Mouse (Mus musculus) left cerebral cortex, adult 2 months (tissue): ENCODE data around the gene Vmn1r90. TPM values are rescaled to one million over a fixed set of nuclear protein-coding genes. Genes with fewer than 3 reads are reported as not detected.
"Not testable (repeated sequence)": the region's sequence is repeated elsewhere in the genome, so short reads cannot be mapped to it uniquely, and the experiment has no call there.

Experiments used
- DNase-seq, 2 experiments: peaks; one replicate each; pipeline ENCODE4 v3.0.0; 2021 to 2022; ENCODE audit warnings: low spot score in 2 of 2, mixed read lengths in 1 of 2; ENCODE audit errors: extremely low spot score in 1 of 2
- H3K27ac ChIP-seq: fragments of 200-600 bp; 2 replicates; pipeline ENCODE4 v1.8.1; 2022
- H3K4me3 ChIP-seq: fragments of 200-600 bp; 2 replicates; pipeline ENCODE4 v1.8.1; 2022
- CTCF ChIP-seq: fragments of 200-600 bp; IDR thresholded peaks from 2 replicates; pipeline ENCODE4 v1.8.1; 2022; ENCODE audit warnings: antibody characterized with exemption, mild to moderate bottlenecking, moderate library complexity
- intact Hi-C: fragments of 180-260 bp; cut with DNase I; formaldehyde crosslinking; loops from one replicate; pipeline ENCODE4 v1.15.1; 2025
- long read RNA-seq, 2 experiments: library from polyadenylated mRNA; stranded (forward); transcript quantifications; one replicate each; pipeline ENCODE4 v2.0.0; 2021; ENCODE audit warnings: borderline mapping rate in 2 of 2
- total RNA-seq, 2 experiments: library from RNA; stranded (reverse); gene quantifications; 2 replicates each; pipeline ENCODE4 v1.2.3; 2021

Gene Vmn1r90
- total RNA-seq: under 1 TPM; 0.14 to 0.16 TPM
- long read RNA-seq, experiment 1: 0 reads
- long read RNA-seq, experiment 2: 0 reads

DNA sequence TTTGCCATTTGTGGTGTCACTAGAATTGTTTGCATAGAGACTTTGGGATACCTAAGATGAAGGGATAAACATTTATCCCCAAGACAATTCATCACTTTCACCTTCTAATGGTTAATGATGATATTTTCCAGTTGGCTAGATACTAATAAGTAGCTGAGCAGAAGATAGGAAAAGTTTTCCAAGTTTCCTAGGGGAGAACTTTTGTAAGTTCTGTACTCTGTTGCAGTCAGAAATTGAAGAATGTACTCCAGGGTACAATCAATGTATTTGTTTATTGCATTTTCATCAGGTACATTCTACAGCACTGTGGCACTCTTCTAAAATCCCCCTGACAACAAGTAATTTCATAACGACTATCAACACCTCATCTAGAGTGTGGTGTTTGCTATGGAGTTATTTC lies at the start of gene Vmn1r90:
Gene Vmn1r90 (minus strand): TSS at position 101 of the 400 bp plus-strand sequence.
- DNase-seq: no peak
- intact Hi-C loops: no loop called here
- Histone ChIP-seq H3K4me3 (no peak within 1 kb of the TSS), H3K27ac (no peak within 1 kb of the TSS)
- TF ChIP-seq CTCF: no peak

DNA sequence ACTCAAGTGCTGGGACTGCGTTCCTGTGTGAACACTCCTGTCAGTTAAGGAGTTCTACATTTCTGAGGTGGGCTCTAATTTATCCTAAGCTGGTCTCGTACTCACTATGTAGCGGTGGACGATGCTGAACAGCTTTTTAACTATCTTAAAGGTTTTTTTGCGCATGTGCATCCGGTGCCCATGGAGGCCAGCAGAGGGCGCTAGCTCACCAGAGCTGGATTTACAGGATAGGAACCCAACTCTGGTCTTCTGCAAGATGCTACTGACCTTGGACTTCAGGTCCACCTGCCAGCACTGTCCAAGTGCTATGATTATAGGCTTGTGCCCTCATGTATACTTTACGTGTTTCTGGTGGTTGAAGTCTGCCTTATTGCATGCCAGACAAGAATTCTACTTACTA lies 29.7 kb upstream of the Vmn1r90 start:
- H3K27ac ChIP-seq, intact Hi-C loops, H3K4me3 ChIP-seq, DNase-seq: not testable (repeated sequence)
- TF ChIP-seq CTCF: peak; percentile 9

GRCm38 (mm10) chr7:14552284-14552683 lies 11.0 kb downstream of the Vmn1r90 start:
- Histone ChIP-seq H3K27ac (no peak overlapping the region), H3K4me3 (no peak overlapping the region)
- intact Hi-C loops: no loop called here
- no peak for TF ChIP-seq CTCF
- no peak for DNase-seq

DNA sequence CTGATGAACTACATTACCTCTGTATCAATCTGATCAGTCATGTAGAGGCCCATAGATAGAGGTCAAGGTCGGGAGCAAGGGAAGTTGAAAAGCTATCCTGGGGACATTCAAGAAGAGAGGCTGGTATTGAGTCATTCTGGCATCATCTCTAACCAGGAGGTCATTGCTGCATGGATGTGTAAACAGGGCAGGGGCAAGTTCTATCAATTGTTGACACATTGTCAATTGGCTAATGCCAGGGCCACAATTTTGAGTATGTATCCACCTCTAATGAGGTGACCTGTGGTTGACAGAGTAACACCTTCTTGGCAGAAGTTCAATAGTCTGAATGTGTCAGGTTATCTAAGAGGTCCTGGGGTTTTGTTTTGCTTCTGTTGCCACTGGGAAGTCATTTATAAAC lies 38.0 kb downstream of the Vmn1r90 start:
- no peak overlapping the region for H3K27ac ChIP-seq
- DNase-seq: no peak
- no peak for TF ChIP-seq CTCF
- H3K4me3 ChIP-seq: no peak overlapping the region
- intact Hi-C loops: no loop called here

- Histone ChIP-seq H3K27ac (no peak overlapping the region), H3K4me3 (no peak overlapping the region)
- DNase-seq: no peak
- intact Hi-C loops: no loop called here
- no peak for TF ChIP-seq CTCF
These were observed 40.7 kb downstream of the Vmn1r90 start for GRCm38 (mm10) chr7:14522636-14523035.

- no peak for DNase-seq
- intact Hi-C loops: no loop called here
- no peak overlapping the region for H3K4me3 ChIP-seq
- H3K27ac ChIP-seq: no peak overlapping the region
- TF ChIP-seq CTCF: no peak
These were observed 45.0 kb downstream of the Vmn1r90 start for GRCm38 (mm10) chr7:14518301-14518700.

Other genes with a start within 250 kb of the Vmn1r90 start
- gene Obox8, start 229.9 kb downstream of the Vmn1r90 start, total RNA-seq: not detected
- not detected for gene Sult2a8, start 116.7 kb downstream of the Vmn1r90 start, total RNA-seq
- not detected for gene Sult2a7, start 69.3 kb downstream of the Vmn1r90 start, total RNA-seq
- not detected for gene Obox7, start 96.0 kb upstream of the Vmn1r90 start, total RNA-seq